Mouse (Mus musculus): ENCODE data around the gene Krt27.

Krt27 gene

DNA sequence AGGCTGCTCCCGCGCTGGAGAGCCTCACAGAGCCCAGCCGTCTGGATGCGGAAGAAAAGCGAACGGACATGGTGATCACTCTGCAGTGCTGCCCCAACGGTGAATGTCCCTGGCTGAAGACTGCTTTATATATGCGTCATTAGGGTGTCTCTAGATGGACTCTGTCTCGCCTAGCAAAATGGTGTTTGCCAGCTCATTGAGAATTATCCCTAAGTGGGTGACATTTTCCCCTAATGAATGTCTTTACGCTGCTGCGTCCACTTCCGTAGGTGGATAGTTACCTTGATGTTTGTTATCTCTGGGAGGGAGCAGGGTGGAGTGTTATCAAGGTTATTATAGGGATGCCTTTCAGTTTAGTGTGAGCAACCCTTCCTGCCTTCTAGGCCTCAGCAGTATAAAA lies at the start of gene Krt27:
Gene Krt27, minus strand, starts transcription at position 101 of the 400 bp plus-strand sequence.
- in situ Hi-C loops (cut with MboI; ENCODE audit: low pct_unique_long_range_greater_than_20kb in 1 of 2, low sequenced_read_pairs in 2 of 2, unreplicated experiment in 1 of 2): no loop called here

DNA sequence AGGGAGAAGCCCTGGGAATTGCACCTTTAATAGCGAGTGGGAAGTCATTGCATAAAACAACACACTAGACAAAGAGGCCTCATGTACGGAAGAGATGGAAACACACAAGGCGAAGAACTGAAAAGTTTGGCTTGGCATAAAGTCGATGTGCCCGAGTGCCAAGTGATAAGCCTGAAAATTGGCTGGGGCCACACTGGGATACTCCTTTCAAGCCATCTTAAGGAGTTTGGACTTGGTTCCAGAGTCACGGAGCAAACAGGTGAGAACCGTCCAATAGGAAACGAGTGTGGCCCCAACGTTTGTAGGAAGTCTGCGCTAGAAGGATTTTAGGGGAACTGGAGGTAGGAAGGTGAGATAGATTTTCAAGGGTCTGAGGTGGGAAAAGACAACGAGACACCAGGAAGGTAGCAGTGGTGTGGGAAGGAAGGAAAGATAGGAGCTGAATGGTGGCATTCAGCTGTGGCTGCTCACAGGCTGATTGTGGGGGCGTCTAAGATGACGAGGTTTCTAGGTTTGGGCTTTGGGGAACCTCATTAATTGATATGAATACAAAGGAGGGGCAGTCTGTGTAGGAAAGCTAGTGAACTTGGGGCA lies 49.1 kb upstream of the Krt27 start:
- in situ Hi-C loops (cut with MboI; ENCODE audit: low pct_unique_long_range_greater_than_20kb in 1 of 2, low sequenced_read_pairs in 2 of 2, unreplicated experiment in 1 of 2): no loop called here

DNA sequence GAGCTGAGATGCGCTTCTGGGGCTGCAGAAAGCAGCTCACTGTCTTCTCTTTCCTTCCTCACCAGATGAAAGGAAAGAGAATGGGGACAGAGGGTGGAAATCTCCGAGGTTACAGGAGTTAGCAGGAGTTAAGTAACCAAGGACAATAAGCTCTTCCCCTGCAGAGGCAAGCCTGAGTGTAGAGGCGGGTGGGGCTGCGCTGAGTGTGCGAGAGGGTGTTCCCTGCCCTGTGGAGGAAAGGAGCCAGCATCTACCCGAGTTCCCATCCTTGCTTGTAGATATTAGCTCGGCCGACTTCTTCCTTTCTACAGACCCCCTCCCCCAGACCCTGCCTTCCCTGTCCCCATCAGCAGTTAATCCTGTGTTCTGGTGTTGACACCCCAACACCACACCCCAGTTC lies 47.9 kb upstream of the Krt27 start:
- in situ Hi-C loops (cut with MboI; ENCODE audit: low pct_unique_long_range_greater_than_20kb in 1 of 2, low sequenced_read_pairs in 2 of 2, unreplicated experiment in 1 of 2): no loop called here

DNA sequence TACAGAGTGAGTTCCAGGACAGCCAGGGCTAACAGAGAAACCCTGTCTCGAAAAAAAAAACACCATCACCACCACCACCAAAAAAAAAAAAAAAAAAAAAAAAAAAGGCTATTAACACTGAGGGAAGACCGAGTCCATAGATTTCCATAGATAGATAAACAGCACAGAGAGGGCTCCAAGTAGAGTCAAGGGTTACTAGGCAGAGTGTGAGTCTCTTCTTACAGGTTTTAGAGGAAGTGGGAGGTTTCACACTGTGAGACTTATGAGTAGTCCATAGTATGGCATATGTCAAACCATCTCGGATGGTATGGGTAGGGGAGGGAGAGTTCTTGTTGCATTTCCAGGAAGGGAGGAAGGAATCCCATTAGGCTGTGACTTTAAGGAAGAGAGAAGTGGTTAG lies 47.2 kb upstream of the Krt27 start:
- in situ Hi-C loops (cut with MboI; ENCODE audit: low pct_unique_long_range_greater_than_20kb in 1 of 2, low sequenced_read_pairs in 2 of 2, unreplicated experiment in 1 of 2): no loop called here

DNA sequence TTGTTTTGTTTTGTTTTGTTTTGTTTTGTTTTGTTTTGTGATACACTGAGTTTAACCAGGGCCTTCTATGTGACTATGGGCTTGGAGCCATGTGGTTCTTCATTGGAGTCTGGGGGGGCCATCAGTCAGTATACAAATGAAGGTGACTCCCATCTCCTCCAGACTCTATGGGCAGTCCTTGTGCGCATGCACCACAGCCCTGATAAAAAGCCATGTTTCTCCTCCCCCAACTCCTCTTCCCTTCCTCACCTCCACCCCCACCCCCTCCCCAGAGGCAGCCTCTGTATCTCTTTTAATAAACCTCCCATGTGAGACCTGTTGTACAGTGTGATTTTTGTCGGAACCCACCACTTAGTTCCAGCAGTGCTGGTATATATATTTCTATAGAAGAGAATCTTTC lies 45.8 kb upstream of the Krt27 start:
- in situ Hi-C loops (cut with MboI; ENCODE audit: low pct_unique_long_range_greater_than_20kb in 1 of 2, low sequenced_read_pairs in 2 of 2, unreplicated experiment in 1 of 2): no loop called here

DNA sequence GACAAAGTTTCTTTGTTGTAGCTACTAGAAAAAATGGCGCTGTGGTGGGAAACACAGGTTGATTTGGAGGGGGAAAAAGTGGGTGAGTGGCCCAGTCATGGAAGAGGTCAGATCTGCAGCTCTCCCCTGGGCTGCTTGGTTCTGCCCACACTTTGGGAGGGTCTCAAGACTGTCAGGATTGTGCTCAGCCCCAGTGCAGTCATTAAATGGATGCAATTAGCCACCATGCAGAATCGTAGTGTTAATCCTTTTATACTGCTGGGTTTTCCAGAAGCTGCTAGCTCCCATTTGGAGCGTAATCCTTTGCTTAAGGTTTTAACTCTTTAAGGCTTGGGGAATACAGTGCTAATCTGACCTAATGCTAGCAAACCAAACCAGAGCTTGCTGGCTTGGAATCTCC lies 45.1 kb upstream of the Krt27 start:
- in situ Hi-C loops (cut with MboI; ENCODE audit: low pct_unique_long_range_greater_than_20kb in 1 of 2, low sequenced_read_pairs in 2 of 2, unreplicated experiment in 1 of 2): no loop called here

DNA sequence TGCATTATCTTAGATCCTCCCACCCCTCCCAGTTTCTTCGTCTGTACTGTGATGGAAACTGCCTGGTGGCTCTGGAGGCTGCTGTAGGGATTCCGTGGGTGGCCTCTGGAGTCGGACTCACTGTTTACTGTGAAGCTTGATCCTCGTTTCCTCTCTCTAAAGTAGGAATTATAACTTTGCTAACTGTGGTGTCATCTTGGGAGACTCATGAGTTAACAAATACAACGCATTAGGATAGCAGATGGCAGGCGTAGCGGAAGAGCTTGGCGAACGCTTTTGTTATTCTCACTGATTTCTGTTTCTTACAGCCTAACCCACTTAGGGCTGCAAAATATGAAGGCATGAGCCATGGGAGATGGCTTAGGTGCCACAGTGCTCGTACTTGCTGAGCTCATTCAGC lies 41.6 kb upstream of the Krt27 start:
- in situ Hi-C loops (cut with MboI; ENCODE audit: low pct_unique_long_range_greater_than_20kb in 1 of 2, low sequenced_read_pairs in 2 of 2, unreplicated experiment in 1 of 2): no loop called here

DNA sequence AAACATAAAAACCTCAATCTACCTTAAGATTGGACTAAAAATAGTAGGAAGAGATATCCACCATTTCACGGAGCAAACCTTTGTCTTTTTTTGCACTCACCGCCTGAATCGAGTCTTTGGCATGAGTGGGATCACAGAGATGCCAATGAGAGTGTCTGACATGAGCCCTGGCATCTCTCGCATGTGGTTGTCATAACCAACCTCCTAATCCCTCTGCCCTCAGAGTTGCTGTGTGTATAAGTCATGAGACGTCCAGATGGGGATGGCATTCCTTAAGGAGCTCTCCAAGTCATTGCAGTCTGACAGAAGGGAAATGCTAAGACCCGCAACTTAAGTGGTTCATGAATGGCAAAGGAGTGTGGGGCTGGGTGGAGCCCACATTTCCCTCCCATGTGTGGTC lies 40.5 kb upstream of the Krt27 start:
- in situ Hi-C loops (cut with MboI; ENCODE audit: low pct_unique_long_range_greater_than_20kb in 1 of 2, low sequenced_read_pairs in 2 of 2, unreplicated experiment in 1 of 2): no loop called here

DNA sequence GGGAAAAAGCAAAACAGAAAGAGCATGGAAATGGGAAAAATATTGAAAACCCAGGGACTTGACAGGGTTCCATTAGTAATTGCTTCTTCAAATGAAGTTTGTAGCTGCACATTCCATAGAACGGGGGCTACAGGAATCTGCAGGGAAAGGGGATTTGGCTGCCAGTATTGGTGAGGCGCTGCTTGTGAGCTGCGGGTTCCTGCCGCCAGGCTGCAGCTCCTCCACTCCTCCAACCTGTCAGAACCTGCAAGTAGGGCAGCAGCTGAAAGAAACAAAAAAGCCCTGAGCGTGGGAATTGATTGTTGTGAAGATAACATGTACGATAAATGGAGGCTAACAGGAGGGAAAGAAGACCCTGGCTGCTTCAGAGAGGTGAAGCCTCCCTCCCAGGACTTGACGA lies 40.0 kb upstream of the Krt27 start:
- in situ Hi-C loops (cut with MboI; ENCODE audit: low pct_unique_long_range_greater_than_20kb in 1 of 2, low sequenced_read_pairs in 2 of 2, unreplicated experiment in 1 of 2): no loop called here

DNA sequence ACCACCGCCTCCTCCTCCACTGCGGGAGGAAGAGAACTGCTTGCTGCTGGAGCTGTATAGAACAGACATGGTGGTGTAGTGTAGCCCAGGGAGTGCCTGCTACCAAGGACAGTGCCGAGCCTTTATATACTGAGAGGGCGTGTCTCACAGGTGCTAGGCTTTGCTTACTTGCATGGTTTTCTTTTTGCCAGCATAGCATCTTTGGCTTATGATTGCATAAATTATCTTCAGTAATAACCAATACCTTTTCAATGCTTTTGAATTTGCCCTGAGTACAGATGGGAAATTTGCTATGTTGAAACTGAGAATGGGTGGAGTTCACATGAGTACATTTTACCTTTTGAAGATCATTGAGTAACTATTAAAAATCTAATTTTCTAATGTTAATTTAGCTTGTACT lies 38.4 kb upstream of the Krt27 start, which contains the start of gene Krt10:
Gene Krt10, minus strand, starts transcription at position 101 of the 400 bp plus-strand sequence.
- in situ Hi-C loops (cut with MboI; ENCODE audit: low pct_unique_long_range_greater_than_20kb in 1 of 2, low sequenced_read_pairs in 2 of 2, unreplicated experiment in 1 of 2): no loop called here

DNA sequence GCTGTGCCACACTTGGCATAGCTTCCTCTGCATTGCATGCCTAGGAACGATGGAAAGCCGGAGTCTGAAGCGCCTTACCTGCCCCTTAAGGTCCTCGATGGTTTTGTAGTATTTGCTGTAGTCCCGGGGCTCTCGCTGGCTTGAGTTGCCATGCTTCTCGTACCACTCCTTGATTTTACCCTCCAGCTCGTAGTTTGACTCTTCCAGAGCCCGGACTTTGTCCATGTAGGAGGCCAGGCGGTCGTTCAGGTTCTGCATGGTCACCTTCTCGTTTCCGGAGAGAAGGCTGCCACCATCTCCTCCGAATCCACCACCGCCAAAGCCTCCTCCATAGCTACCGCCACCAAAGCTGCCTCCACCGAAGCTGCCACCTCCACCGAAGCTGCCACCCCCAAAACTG lies 37.8 kb upstream of the Krt27 start:
- in situ Hi-C loops (cut with MboI; ENCODE audit: low pct_unique_long_range_greater_than_20kb in 1 of 2, low sequenced_read_pairs in 2 of 2, unreplicated experiment in 1 of 2): no loop called here

DNA sequence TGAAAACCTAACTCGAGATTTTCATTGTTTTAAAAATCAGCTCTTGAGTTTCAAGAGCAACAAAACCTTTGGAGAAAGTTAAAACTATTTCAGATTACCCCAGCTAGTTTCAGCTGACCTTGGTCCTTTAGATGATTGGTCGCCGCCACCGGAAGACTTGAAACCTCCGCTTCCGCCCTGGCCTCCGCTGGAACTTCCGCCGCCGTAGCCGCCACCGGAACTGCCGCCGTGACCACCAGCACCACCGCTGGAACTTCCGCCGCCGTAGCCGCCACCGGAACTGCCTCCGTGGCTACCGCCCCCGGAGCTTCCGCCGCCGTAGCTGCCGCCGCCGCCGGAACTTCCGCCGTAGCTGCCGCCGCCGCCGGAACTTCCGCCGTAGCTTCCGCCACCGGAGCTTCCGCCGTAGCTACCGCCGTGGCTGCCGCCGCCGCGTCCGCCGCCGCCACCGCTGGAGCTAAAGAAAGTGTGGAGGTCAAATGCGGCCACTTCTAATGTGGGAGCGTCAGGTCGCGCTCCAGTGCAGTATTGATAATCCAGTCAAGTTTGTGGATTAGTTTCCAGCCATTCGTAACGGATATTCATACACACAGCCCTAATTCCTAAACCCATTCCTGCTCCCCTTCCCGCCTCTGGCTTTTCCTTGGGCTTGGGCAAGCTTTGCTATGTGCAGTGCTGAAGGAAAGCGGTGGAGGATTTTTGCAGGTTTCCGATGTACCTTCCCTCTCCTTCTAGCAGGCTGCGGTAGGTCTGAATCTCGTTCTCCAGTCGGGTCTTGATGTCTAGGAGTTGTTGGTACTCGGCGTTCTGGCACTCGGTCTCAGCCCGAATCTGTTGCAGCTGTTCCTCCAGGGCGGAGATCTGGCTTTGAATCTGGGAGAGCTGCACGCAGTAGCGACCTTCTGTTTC lies 35.2 kb upstream of the Krt27 start:
- in situ Hi-C loops (cut with MboI; ENCODE audit: low pct_unique_long_range_greater_than_20kb in 1 of 2, low sequenced_read_pairs in 2 of 2, unreplicated experiment in 1 of 2): no loop called here

DNA sequence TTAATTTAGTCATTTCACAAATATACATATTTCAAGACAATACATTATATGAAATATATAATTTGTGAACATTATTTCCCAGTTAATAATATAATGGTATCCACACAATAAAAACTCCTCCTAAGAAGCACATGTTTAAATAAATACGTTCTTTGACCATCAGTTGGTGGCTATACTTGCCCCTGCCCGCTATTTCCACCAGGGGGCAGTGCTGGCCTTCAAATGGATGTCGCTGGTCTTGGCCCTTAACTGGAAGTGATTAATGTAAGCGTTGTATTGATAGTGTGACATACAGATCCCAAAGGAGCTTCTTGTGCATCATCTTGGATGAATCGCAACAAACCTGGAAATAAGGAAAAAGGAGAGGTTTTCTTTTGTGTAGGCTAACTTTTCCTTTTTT lies 28.7 kb upstream of the Krt27 start:
- in situ Hi-C loops (cut with MboI; ENCODE audit: low pct_unique_long_range_greater_than_20kb in 1 of 2, low sequenced_read_pairs in 2 of 2, unreplicated experiment in 1 of 2): loop anchor here in 1 of 2 experiments (10.0 kb wide), 1 partner anchor 85 kb away; no protein-coding TSS in a partner anchor

DNA sequence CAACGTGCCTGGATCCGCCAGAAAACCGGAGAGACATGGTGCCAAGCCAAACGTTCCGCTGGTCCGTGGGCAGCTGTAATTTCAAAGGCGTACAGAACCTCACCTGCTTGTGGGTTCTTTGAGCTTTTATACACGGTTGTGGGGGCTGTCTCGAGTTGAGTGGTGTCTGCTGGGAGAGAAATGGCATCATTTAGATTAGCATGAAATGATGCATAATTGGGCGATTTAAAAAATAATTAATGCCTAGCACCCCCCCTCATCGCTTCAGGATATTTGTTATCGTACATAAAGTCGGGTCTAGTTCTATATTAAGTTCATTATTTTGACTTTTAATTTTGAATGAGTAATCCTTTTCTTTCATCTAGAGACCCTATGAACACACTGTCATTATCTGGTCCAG lies 23.9 kb upstream of the Krt27 start, which contains the start of gene Krt28:
Gene Krt28, minus strand, starts transcription at position 101 of the 400 bp plus-strand sequence.
- in situ Hi-C loops (cut with MboI; ENCODE audit: low pct_unique_long_range_greater_than_20kb in 1 of 2, low sequenced_read_pairs in 2 of 2, unreplicated experiment in 1 of 2): loop anchor here in 1 of 2 experiments (10.0 kb wide), 1 partner anchor 90 kb away; no protein-coding TSS in a partner anchor

DNA sequence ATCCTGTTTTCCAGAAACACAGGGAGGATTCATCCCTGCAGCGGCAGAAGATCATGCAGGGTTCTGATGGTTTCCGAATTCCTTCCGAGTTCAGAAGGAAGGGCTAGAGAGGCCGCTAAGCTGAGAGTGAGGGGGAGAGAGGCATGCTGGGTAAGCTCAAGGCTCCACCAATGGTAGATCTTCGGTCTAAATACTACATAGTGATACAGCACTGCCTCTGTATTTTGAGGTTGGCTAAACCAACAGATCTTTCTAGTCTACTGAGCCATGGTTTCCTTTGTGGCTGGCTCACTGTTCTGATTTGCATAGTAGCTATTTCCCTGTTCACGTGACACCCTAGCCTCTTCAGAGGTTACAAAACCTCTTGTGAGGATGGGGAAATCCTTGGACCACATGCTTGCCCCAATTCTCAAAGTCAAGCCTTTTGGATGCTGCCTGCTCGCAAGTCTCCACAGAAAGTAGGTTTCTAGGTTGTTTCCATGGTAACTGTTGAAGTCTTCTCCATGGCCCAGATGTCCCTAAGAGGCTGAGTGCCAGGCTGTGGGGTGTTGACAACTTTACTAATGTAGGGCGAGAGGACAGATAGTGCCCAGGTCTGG lies 19.0 kb upstream of the Krt27 start:
- in situ Hi-C loops (cut with MboI; ENCODE audit: low pct_unique_long_range_greater_than_20kb in 1 of 2, low sequenced_read_pairs in 2 of 2, unreplicated experiment in 1 of 2): loop anchor here in 1 of 2 experiments (10.0 kb wide), 1 partner anchor 95 kb away; no protein-coding TSS in a partner anchor

DNA sequence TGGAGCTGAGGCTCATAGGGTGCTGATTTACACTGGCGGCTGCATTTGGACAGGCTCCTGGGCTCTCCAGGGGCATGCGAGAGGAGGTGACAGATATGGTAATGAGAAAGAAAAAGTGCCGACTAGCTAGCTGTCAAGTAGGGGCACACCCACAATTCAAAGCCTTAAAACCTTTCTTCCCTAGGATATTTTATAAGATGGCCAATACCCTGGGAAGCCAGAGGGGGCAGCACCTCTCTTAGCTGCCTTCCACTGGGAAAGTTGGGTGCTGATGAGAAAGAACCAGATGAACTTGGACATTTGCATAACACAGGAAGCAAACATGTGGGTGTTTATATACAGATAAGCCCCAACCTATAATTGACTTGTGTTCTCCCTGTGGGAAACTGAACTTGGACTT lies 18.3 kb upstream of the Krt27 start:
- in situ Hi-C loops (cut with MboI; ENCODE audit: low pct_unique_long_range_greater_than_20kb in 1 of 2, low sequenced_read_pairs in 2 of 2, unreplicated experiment in 1 of 2): no loop called here

DNA sequence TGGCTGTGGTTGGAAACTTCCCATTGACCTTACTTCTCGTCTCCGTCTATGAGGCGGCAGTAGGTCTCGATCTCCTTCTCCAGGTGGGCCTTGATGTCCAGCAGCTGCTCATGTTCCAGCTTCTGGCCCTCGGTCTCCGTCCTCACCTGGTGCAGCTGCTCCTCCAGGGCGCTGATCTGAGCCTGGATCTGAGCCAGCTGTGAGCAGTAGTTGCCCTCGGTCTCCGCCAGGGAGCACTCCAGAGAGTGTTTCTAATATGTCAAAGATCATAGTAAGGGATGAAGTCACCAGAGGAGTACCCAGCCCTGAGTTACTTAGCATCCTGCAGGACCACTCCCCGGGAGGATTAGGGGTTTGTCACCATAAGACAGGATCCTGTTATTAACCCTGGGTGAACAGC lies 15.9 kb upstream of the Krt27 start:
- in situ Hi-C loops (cut with MboI; ENCODE audit: low pct_unique_long_range_greater_than_20kb in 1 of 2, low sequenced_read_pairs in 2 of 2, unreplicated experiment in 1 of 2): no loop called here

DNA sequence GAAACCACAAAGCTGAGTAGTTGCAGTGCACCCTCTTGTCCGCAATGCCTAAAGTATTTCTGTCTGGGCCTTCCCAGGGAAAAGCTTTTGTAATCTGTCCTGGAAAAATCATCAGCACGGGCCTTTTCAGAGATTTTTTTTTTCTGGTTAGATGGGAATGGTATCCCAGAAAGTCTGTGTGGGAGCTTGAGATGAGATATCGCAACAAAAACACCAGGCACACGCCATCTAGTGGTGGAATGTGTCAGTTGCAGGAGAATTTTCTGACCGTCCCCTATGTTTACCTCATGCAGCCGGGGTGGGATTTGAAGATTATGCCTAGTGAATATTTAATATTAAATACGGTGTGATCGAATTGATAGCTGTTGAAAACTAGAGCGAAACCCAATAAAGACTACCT lies 13.5 kb upstream of the Krt27 start:
- in situ Hi-C loops (cut with MboI; ENCODE audit: low pct_unique_long_range_greater_than_20kb in 1 of 2, low sequenced_read_pairs in 2 of 2, unreplicated experiment in 1 of 2): no loop called here

DNA sequence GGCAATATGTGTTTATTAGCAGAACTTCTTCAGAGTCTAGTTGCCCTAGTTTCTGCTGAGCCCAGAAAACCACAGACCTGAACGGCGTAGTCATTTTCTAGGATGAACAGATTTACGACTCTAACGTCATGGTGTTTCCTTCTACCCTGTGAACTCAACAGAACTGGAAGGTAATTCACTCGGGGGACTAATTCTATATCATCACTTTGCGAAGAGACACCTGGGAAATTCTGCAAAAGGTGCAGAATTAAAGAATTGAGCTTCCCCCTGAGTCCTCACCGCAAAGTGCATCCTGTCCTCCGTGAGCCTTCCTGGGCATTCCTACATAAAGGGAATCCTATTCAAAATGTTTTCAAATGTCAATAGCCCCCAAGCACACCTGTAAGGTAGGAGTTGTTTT lies 10.5 kb upstream of the Krt27 start:
- in situ Hi-C loops (cut with MboI; ENCODE audit: low pct_unique_long_range_greater_than_20kb in 1 of 2, low sequenced_read_pairs in 2 of 2, unreplicated experiment in 1 of 2): no loop called here
